Comparison of ENCODE assay signal across 18 mouse cellular contexts in the genomic region with DNA sequence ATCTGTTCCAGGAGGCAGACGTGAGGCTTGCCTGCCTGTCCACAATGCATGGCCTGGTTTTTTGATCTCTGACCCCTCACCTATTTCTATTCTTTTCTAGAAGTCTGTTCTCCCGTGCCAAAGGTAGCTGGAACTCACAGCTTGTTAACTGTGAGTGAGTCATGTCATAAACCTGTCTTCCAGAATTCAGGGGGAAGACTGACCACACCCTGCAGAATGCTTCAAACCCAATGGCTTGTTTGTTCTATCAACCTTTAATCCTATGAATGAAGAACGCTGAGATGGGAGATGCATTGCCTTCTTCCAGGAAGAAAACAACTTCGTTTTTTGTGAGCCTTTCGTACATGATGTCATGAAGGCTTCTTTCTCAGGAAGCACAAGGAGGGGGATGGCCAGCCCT.
"Had no signal": no experiment of that assay in that cellular context is flagged by ENCODE, and none has a peak within 500 bp of the region (broad histone marks: within the 10 kb centered on the region; RNA-seq: fewer than 3 reads in every experiment).

No protein-coding gene starts in this region.

- H3K4me2 ChIP-seq: limb, embryonic 13.5 days; liver, embryonic 11.5 days; lung, embryonic 14.5 days; midbrain, embryonic 12.5 days; neural tube, embryonic 13.5 days had no signal

- DNase-seq: kidney, adult 2 months; kidney, postnatal 36 days; liver, postnatal 0 days; lung, embryonic 14.5 days; thymus, adult 2 months; thymus, postnatal 14 days had no signal

- H3K4me3 ChIP-seq: limb, embryonic 10.5 days; limb, embryonic 13.5 days; midbrain, embryonic 12.5 days; myocyte; neural tube, embryonic 13.5 days had no signal

- H3K9ac ChIP-seq: limb, embryonic 13.5 days; liver, embryonic 14.5 days; liver, postnatal 0 days; lung, embryonic 14.5 days; midbrain, embryonic 12.5 days; neural tube, embryonic 13.5 days had no signal

- ATAC-seq: inflammation-experienced regulatory T-cells, adult 6 months; liver, postnatal 0 days; lung, postnatal 0 days; midbrain, embryonic 16.5 days had no signal

- H3K27me3 ChIP-seq: limb, embryonic 13.5 days; midbrain, embryonic 12.5 days; neural tube, embryonic 13.5 days had no signal

- H3K9me3 ChIP-seq: limb, embryonic 10.5 days; limb, embryonic 13.5 days; midbrain, embryonic 12.5 days; neural tube, embryonic 13.5 days had no signal

- H3K27ac ChIP-seq: kidney, postnatal 0 days; limb, embryonic 10.5 days; limb, embryonic 13.5 days; liver, embryonic 14.5 days; macrophage; midbrain, embryonic 12.5 days; neural tube, embryonic 13.5 days had no signal

- H3K36me3 ChIP-seq: limb, embryonic 10.5 days; limb, embryonic 13.5 days; midbrain, embryonic 12.5 days; neural tube, embryonic 13.5 days had no signal
